Mouse (Mus musculus) right cerebral cortex, postnatal 25 days (tissue): ENCODE data around the gene Pam16.
A peak's percentile ranks its signal among the peaks of the same experiment; 100 is the strongest.

ENCODE experiments used
- DNase-seq: peaks from one replicate; pipeline ENCODE4 v3.0.0; 2022

Pam16 gene

GRCm38 (mm10) chr16:4607818-4608531 is 16.8 kb downstream of the Pam16 start:
- peak; percentile 80 for DNase-seq

- no peak for DNase-seq
Measured at GRCm38 (mm10) chr16:4606431-4607084, 18.2 kb downstream of the Pam16 start.

- no peak for DNase-seq
Measured at GRCm38 (mm10) chr16:4605514-4606131, 19.2 kb downstream of the Pam16 start.

GRCm38 (mm10) chr16:4604293-4604837 is 20.4 kb downstream of the Pam16 start:
- no peak for DNase-seq

GRCm38 (mm10) chr16:4603453-4603837 is 21.3 kb downstream of the Pam16 start:
- DNase-seq = no peak

- no peak for DNase-seq
Measured at GRCm38 (mm10) chr16:4602766-4603452, 21.9 kb downstream of the Pam16 start.

GRCm38 (mm10) chr16:4602189-4602588 is 22.6 kb downstream of the Pam16 start:
- DNase-seq = no peak

GRCm38 (mm10) chr16:4600701-4601310 is 24.0 kb downstream of the Pam16 start:
- DNase-seq = no peak

DNA sequence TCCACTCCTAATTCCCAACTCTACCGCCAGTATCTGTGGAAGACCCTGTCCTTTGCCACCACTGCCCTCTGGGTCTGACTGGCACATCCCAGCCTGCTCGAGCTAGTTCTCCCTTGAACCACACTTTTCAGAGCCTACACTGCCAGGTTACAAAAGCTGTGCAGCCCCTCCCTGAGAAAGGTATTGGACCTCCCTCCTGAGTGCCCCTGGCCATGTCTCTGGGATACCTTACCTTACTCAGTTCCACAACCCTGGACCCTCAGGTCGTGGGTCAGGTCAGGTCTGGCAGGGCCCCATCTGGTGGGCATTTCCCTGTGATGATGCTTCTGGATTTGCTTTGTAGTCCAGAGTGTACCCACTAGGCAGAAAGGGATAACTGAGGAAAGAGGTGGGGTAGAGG is 25.2 kb downstream of the Pam16 start:
- DNase-seq = no peak

- no peak for DNase-seq
Measured at GRCm38 (mm10) chr16:4598891-4599543, 25.8 kb downstream of the Pam16 start.

- DNase-seq = no peak
Measured at GRCm38 (mm10) chr16:4598041-4598440, 26.7 kb downstream of the Pam16 start.

DNA sequence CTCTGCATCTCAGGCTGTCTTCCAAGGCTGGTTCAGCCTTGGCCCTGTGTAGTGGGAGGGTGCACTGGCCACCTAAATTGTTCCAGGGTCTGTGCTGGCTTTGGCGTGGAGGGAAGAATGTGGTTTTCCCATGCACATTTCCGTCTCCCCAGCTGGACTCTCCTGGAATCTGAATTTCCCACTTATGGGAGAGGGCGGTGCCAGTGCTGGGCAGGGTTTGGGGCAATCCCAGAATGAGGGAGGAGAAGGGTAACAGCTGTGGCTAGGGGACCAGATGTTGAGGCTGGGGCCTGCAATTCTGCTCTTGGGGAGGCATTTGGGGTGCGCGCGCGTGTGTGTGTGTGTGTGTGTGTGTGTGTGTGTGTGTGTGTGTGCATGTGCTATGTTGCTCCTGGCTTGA is 27.5 kb downstream of the Pam16 start:
- DNase-seq = no peak

DNA sequence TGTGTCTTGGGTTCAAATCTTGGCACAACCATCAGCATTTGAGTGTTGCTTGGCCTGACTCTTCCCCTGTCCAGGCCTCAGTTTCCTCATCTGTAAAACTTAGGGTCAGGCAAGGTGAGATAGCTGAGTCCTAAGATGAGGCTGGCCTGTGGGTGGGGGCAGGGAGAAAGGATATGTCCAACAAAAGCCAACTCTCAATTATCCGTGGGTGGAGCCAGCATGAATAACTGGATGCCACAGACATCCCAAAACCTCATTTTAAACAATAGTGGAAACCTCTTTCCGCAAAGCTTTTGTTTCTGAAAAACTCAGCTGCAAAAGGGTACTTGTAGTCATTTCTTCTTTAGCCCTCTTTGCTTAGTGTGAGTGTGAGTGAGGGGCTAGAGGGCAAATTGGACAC is 28.0 kb downstream of the Pam16 start:
- no peak for DNase-seq

DNA sequence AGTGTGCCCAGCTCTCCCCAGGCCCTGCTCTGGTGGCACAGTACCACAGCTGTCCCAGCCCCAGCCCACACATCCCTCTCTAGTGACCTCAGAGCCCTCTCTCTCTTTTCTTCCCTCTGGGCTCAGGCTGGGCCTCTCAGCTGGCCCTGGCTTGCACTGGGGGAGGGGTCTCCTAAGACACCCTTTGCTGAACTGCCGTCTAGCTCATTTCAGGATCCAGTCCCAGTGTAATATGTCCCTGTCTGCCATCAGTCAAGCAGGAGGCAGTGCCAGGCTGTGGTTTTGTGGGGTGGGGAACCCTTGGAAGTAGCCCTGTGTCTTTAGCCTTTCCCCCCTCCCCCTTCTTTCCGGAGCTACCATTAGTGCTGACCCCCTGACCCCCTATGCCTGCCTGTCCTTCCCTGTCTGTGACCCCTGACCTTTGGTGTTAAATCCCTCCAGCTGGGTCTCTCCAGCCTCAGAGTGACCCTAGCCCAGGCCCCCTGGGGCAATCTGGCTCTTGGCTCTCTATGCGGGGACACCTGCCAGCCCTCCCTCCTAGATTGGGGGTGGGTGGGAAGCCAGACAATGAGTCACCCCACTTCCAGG is 28.6 kb downstream of the Pam16 start:
- no peak for DNase-seq

DNA sequence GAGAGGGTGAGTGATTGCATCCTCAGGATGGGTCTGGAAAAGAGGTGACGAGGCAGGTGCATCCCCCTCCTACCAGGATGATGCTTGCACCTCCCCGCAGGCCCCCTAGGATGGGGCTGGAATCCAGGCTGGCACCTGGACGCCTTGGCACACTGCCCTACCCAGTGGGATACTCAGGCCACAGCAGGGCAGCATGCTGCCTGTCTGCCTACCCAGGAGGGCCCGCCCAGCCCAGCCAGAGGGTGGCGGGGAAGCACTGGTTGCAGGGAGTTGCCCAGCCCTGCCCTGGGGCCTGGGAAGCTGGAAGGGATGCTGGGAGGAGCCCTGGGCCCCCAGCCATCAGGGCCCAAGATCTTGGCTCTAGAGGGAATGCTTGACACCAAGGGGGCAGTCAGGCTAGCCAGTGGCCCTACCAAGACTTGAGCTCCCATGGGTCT is 29.2 kb downstream of the Pam16 start:
- no peak for DNase-seq

- peak; percentile 53 for DNase-seq
Measured at GRCm38 (mm10) chr16:4594814-4595526, 29.8 kb downstream of the Pam16 start.

DNA sequence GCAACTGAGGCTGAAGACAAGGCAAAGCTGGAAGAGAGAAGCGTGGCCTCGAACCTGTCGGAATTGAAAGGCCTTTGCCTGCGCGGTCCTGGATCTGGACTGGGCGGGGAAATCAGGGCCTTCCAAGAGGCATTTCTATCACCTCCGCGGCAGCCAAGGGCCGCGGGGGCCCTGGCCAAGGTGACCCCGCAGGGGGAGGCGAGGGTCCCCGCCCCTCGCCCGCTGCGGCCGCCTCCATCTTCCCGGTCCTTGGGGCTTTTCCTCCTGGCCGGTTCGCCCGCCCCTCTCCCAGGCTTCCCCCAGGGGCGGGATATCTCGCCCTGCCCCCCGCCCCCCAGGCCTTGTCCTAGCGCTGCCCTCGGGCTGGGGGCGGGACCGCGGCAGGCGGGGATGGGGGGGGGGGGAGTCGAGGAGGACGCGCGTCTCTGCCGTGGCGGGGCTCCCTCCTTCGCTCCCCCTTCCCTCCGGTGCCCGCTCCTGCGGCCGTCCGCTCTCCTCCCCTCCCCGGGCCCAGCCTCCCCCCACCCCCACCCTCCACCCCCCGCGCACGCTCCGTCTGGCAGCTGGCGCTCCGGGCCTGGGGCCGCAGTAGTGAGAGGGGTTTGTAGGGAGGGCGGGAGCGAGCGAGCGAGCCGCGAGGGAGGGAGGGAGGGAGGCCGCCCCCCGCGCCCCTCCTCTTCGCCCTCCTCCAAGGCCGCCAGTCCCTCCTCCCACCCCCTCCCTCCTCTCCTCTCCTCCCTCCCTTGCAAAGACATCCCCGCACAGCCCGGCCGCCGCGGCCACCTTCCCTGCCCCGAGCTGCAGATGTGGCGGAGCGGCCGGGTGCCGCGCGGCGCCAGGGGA is 30.6 kb downstream of the Pam16 start, which contains the start of gene Glis2:
TSS of gene Glis2 (plus strand) at position 743 of the 843 bp plus-strand sequence.
- peak; percentile 53 for DNase-seq

GRCm38 (mm10) chr16:4592909-4593875 is 31.6 kb downstream of the Pam16 start:
- no peak for DNase-seq

DNA sequence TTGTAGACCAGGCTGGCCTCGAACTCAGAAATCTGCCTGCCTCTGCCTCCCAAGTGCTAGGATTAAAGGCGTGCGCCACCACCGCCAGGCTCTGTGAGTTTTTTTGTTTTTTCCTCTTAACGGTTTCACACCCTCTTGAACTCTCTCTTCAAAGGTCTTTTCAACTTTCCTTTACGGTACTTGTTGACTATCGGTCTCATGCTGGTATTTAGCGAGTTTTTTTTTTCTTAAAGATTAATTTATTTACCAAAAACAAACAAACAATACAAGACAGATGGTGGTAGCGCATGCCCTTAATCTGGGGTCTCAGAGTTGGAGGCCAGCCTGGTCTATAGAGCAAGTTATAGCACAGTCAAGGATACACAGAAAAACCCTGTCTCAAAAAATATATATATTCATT is 34.6 kb downstream of the Pam16 start:
- DNase-seq = no peak
